Mouse (Mus musculus) MEL (cell line): ENCODE measurements around the gene Znrf3. TPM values are rescaled to one million over a fixed set of nuclear protein-coding genes. Genes with fewer than 3 reads are reported as not detected.

ENCODE experiments used
- DNase-seq: peaks from one replicate; pipeline ENCODE4 v3.0.0; 2011; ENCODE audit warnings: low read depth, low spot score
- H3K27ac ChIP-seq: 2 replicates; pipeline ENCODE4 v1.5.1; 2012; ENCODE audit warnings: low read depth, mild to moderate bottlenecking, control low read depth, low read length, moderate library complexity; ENCODE audit not compliant: control insufficient read depth
- H3K27me3 ChIP-seq, 2 experiments: fragments of 150-350 bp in 1 of 2; sonication (generic) in 1 of 2; 2 replicates each; pipeline ENCODE4 v1.6.1; 2012; ENCODE audit warnings: low read length in 2 of 2, mild to moderate bottlenecking in 2 of 2, improper control_type of control experiment in 1 of 2, moderate library complexity in 1 of 2; ENCODE audit not compliant: insufficient read depth in 2 of 2, control insufficient read depth in 1 of 2
- H3K36me3 ChIP-seq, 2 experiments: 2 replicates each; pipeline ENCODE4 v1.6.1; 2012 to 2014; ENCODE audit warnings: low read length in 2 of 2, improper control_type of control experiment in 1 of 2, inconsistent platforms in 1 of 2, mild to moderate bottlenecking in 1 of 2; ENCODE audit not compliant: insufficient read depth in 2 of 2, control insufficient read depth in 1 of 2
- H3K4me1 ChIP-seq, 2 experiments: fragments of 150-350 bp in 1 of 2; sonication (generic) in 1 of 2; 2 replicates each; pipeline ENCODE4 v1.6.1; 2012; ENCODE audit warnings: low read length in 2 of 2, improper control_type of control experiment in 1 of 2, mild to moderate bottlenecking in 1 of 2; ENCODE audit not compliant: insufficient read depth in 2 of 2, control insufficient read depth in 1 of 2
- H3K4me3 ChIP-seq, 2 experiments: fragments of 150-350 bp in 1 of 2; sonication (generic) in 1 of 2; 2 replicates each; pipeline ENCODE4 v1.5.1; 2012; ENCODE audit warnings: low read depth in 2 of 2, low read length in 2 of 2, mild to moderate bottlenecking in 2 of 2, moderate library complexity in 2 of 2, control low read depth in 1 of 2, improper control_type of control experiment in 1 of 2; ENCODE audit not compliant: control insufficient read depth in 1 of 2, insufficient read depth in 1 of 2
- H3K79me2 ChIP-seq: 2 replicates; pipeline ENCODE4 v1.6.1; 2012; ENCODE audit warnings: mild to moderate bottlenecking, low read length, moderate library complexity; ENCODE audit not compliant: control insufficient read depth, poor library complexity, insufficient read depth
- H3K9ac ChIP-seq: 2 replicates; pipeline ENCODE4 v1.6.1; 2012; ENCODE audit warnings: low read depth, mild to moderate bottlenecking, control low read depth, low read length, moderate library complexity; ENCODE audit not compliant: control insufficient read depth, poor library complexity, severe bottlenecking
- H3K9me3 ChIP-seq: fragments of 150-350 bp; sonication (generic); replicated peaks from 2 replicates; pipeline ENCODE4 v1.6.1; 2012; ENCODE audit warnings: mild to moderate bottlenecking, low read length, improper control_type of control experiment, moderate library complexity; ENCODE audit not compliant: insufficient read depth
- BHLHE40 ChIP-seq: IDR thresholded peaks from 2 replicates; pipeline ENCODE4 v1.6.1; 2012; ENCODE audit warnings: low read depth, mild to moderate bottlenecking, inconsistent platforms, low read length, improper control_type of control experiment, borderline replicate concordance
- CHD1 ChIP-seq: IDR thresholded peaks from 2 replicates; pipeline ENCODE4 v1.6.1; 2012; ENCODE audit warnings: low read depth, mild to moderate bottlenecking, inconsistent platforms, low read length, improper control_type of control experiment
- ETS1 ChIP-seq: IDR thresholded peaks from 2 replicates; pipeline ENCODE4 v1.6.1; 2012; ENCODE audit warnings: low read depth, mild to moderate bottlenecking, inconsistent platforms, low read length, improper control_type of control experiment, moderate library complexity
- MAFK ChIP-seq: IDR thresholded peaks from 2 replicates; pipeline ENCODE4 v1.6.1; 2011; ENCODE audit warnings: low read depth, mild to moderate bottlenecking, low read length, improper control_type of control experiment, borderline replicate concordance
- MAZ ChIP-seq: IDR thresholded peaks from 2 replicates; pipeline ENCODE4 v1.6.1; 2012; ENCODE audit warnings: low read depth, mild to moderate bottlenecking, inconsistent platforms, low read length, improper control_type of control experiment
- MYB ChIP-seq: IDR thresholded peaks from 2 replicates; pipeline ENCODE4 v1.6.1; 2011; ENCODE audit warnings: mild to moderate bottlenecking, low read depth, low read length, improper control_type of control experiment
- NELFE ChIP-seq: IDR thresholded peaks from 2 replicates; pipeline ENCODE4 v1.6.1; 2011; ENCODE audit warnings: low read depth, low read length, improper control_type of control experiment
- NRF1 ChIP-seq: IDR thresholded peaks from 2 replicates; pipeline ENCODE4 v1.6.1; 2014; ENCODE audit warnings: low read depth, mild to moderate bottlenecking, inconsistent platforms, low read length, improper control_type of control experiment, moderate library complexity; ENCODE audit not compliant: poor library complexity, insufficient read depth, severe bottlenecking
- POLR2A ChIP-seq, 2 experiments: IDR thresholded peaks; 2 replicates each; pipeline ENCODE4 v1.6.1; 2011 to 2012; ENCODE audit warnings: low read length in 2 of 2, mild to moderate bottlenecking in 2 of 2, control low read depth in 1 of 2, improper control_type of control experiment in 1 of 2, low read depth in 1 of 2, moderate library complexity in 1 of 2; ENCODE audit not compliant: control insufficient read depth in 1 of 2, insufficient read depth in 1 of 2, poor library complexity in 1 of 2
- RCOR1 ChIP-seq: IDR thresholded peaks from 2 replicates; pipeline ENCODE4 v1.6.1; 2012; ENCODE audit warnings: low read depth, mild to moderate bottlenecking, inconsistent platforms, low read length, improper control_type of control experiment
- TBP ChIP-seq: IDR thresholded peaks from 2 replicates; pipeline ENCODE4 v1.8.0; 2011; ENCODE audit warnings: low read depth, low read length, improper control_type of control experiment
- UBTF ChIP-seq: IDR thresholded peaks from 2 replicates; pipeline ENCODE4 v1.6.1; 2012; ENCODE audit warnings: low read depth, mild to moderate bottlenecking, inconsistent platforms, low read length, improper control_type of control experiment, moderate library complexity, borderline replicate concordance; ENCODE audit not compliant: insufficient read depth
- ZKSCAN1 ChIP-seq: IDR thresholded peaks from 2 replicates; pipeline ENCODE4 v1.6.1; 2012; ENCODE audit warnings: low read depth, mild to moderate bottlenecking, inconsistent platforms, low read length, improper control_type of control experiment, moderate library complexity
- ZMIZ1 ChIP-seq: IDR thresholded peaks from 2 replicates; pipeline ENCODE4 v1.6.1; 2012; ENCODE audit warnings: low read depth, mild to moderate bottlenecking, inconsistent platforms, low read length, improper control_type of control experiment, moderate library complexity
- polyA plus RNA-seq, 2 experiments: library from polyadenylated mRNA; stranded (reverse) in 1 of 2; unstranded in 1 of 2; fragments of >175 nt in 1 of 2; fragments of >200 nt in 1 of 2; gene quantifications; 2 replicates each; pipeline versions ENCODE4 v1.2.1 to v1.2.4; 2012; ENCODE audit warnings: low replicate concordance in 2 of 2, low read depth in 1 of 2; ENCODE audit not compliant: insufficient read length in 2 of 2, insufficient read depth in 1 of 2, missing spikeins in 1 of 2
- total RNA-seq: library from RNA; depleted of rRNA; stranded (reverse); fragments of 300-350 nt; gene quantifications from 2 replicates; pipeline ENCODE4 v1.2.3, GENCODE M21; 2012

Gene Znrf3
- total and polyA plus RNA-seq, 3 experiments, result 9.0 to 9.2 TPM; not detected in 1

GRCm38 (mm10) chr11:5349483-5349882, 95.2 kb downstream of the Znrf3 start:
- peaks cover 0 to 3% of the 10 kb centered on the region in 2 experiments; a peak in 1 of 4 replicates for H3K4me1 ChIP-seq
- no peak overlapping the region for H3K4me3 ChIP-seq
- TF ChIP-seq NELFE (no peak), BHLHE40 (no peak), MAFK (no peak), ZKSCAN1 (no peak), RCOR1 (no peak)
- H3K27ac ChIP-seq, result no peak overlapping the region
- no peak for DNase-seq
- H3K36me3 ChIP-seq, result peaks cover 0 to 2% of the 10 kb centered on the region in 2 experiments; a peak in 3 of 4 replicates
- no peak overlapping the region for H3K9ac ChIP-seq
- peaks cover 8% of the 10 kb centered on the region for H3K79me2 ChIP-seq
- H3K27me3 ChIP-seq, result no peaks in the 10 kb centered on the region
- H3K9me3 ChIP-seq, result no peaks in the 10 kb centered on the region

DNA sequence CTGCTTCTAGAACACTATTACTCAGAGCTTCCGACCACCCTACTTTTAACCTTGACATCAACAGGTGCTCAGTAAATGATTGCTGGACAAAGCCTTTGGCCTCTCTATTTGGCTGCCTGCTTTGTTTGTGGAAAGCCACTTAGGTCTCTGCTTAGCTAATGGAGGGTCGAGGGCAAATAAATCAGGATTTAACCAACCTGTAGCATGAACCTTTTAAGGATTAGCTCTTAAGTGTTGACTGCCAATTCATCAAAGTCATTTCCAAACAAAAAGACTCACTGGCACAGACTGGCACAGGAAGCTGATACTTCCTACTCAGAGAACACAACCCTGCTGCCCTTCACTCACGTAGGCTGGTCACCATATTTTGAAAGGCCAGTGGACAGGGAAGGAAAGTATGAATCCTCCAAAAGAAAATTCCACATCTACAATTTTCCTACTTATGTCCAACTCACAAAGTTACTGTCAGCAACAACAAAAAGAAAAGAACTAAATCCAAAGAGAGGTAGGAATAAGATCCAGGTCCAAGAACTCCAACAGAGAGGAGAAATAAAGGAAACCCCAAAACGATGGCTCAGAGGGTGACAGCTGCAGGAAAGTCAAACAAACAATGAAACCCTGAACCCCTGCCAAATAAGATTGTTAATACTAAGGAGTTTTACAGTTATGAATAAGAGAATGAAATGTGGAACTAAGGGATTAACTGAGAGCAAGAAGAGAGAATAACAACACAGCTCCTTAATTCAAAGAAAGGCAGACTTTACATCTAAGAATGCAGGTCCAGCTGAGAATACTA, 97.6 kb downstream of the Znrf3 start:
- peaks cover 0 to 2% of the 10 kb centered on the region in 2 experiments; a peak in 3 of 4 replicates for H3K36me3 ChIP-seq
- H3K9me3 ChIP-seq, result no peaks in the 10 kb centered on the region
- H3K27me3 ChIP-seq, result no peaks in the 10 kb centered on the region
- no peak overlapping the region for H3K4me3 ChIP-seq
- no peak for TF ChIP-seq POLR2A (IDR thresholded peaks at IDR 0.05; ENCODE audit: control insufficient read depth in 1 of 2, insufficient read depth in 1 of 2, low read depth in 1 of 2, low read length in 2 of 2, poor library complexity in 1 of 2)
- no peak for TF ChIP-seq TBP
- TF ChIP-seq ZMIZ1, result no peak
- no peak for TF ChIP-seq MAZ
- no peak for TF ChIP-seq MYB
- no peak for TF ChIP-seq CHD1
- TF ChIP-seq ETS1, result no peak
- peaks cover 0 to 3% of the 10 kb centered on the region in 2 experiments; a peak in 1 of 4 replicates for H3K4me1 ChIP-seq
- peaks cover 13% of the 10 kb centered on the region for H3K79me2 ChIP-seq
- DNase-seq, result no peak
- no peak overlapping the region for H3K9ac ChIP-seq
- H3K27ac ChIP-seq, result no peak overlapping the region

DNA sequence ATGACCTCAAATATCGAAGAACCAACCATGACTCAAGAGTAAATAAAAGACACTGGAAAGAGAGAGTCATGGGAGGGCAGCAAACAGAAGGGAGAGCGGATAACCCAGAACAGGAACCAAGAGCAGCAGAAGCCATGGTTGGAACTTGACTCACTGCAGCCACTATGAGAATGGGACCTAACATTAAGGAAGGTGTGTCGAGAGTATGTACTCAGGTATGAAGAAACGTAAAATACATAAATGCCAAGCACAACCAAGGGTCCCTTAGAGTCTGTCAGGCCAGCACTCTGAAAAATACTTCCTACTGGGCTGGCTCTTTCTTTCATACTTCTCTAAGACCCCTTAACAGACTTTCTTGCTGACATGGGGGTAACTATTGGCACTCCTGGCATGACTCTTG, 100.9 kb downstream of the Znrf3 start:
- Histone ChIP-seq H3K79me2 (peaks cover 18% of the 10 kb centered on the region), H3K27ac (no peak overlapping the region), H3K9me3 (no peaks in the 10 kb centered on the region), H3K4me3 (no peak overlapping the region), H3K4me1 (no peaks in the 10 kb centered on the region), H3K9ac (no peak overlapping the region), H3K36me3 (no peaks in the 10 kb centered on the region), H3K27me3 (no peaks in the 10 kb centered on the region)
- DNase-seq, result no peak
- TF ChIP-seq NRF1 (no peak), UBTF (no peak), MAZ (no peak)
